Mouse (Mus musculus): ENCODE data around the gene Commd1. TPM values are rescaled to one million over a fixed set of nuclear protein-coding genes. Genes with fewer than 3 reads are reported as not detected.

Commd1 gene
- polyA plus RNA-seq, 1 experiment from 2014 or later = 237 TPM

DNA sequence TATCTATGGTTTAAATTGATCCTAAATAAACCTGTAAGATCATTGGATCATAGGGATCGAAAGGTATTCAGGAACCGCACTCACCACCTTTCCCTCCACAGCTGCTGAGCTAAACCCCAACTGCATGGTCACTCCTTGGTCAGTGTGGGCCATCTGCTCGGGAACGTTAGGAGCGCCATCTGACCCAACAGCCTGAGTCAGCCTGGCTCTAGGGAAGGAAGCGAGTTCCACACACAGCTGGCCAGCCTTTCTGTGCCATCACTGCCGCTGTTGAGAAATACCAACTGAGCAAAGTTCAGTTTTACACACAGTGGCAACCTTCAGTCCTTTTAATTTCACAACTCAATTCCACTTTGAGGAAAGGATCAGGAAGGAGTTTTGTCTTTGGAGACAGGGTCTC is 90.3 kb downstream of the Commd1 start:
- H3K9ac ChIP-seq (ENCODE audit: low read depth, low read length) = no peak overlapping the region
- ATAC-seq = no peak
- 95% methylated on average over 7 of the region's 7 CpGs for WGBS
- H3K27ac ChIP-seq (ENCODE audit: low read depth, low read length) = no peak overlapping the region
- no peak overlapping the region for H3K4me3 ChIP-seq (ENCODE audit: low read length)
- no peak overlapping the region for H3K4me2 ChIP-seq (ENCODE audit: low read length)
- no peaks in the 10 kb centered on the region for H3K4me1 ChIP-seq (ENCODE audit: control insufficient read depth, insufficient read depth, low read depth, low read length)
- no peaks in the 10 kb centered on the region; the same call in 1 of the 2 replicates for H3K9me3 ChIP-seq (ENCODE audit: control insufficient read depth, low read length)
- H3K27me3 ChIP-seq (replicated peaks; ENCODE audit: control insufficient read depth, insufficient read depth, low read length) = no peaks in the 10 kb centered on the region
- no peaks in the 10 kb centered on the region for H3K36me3 ChIP-seq (ENCODE audit: control insufficient read depth, insufficient read depth, low read length)

- H3K27ac ChIP-seq (ENCODE audit: low read depth, low read length) = no peak overlapping the region
- no peaks in the 10 kb centered on the region for H3K36me3 ChIP-seq (ENCODE audit: control insufficient read depth, insufficient read depth, low read length)
- H3K27me3 ChIP-seq (replicated peaks; ENCODE audit: control insufficient read depth, insufficient read depth, low read length) = no peaks in the 10 kb centered on the region
- 86% methylated on average over 9 of the region's 9 CpGs for WGBS
- no peak overlapping the region for H3K4me3 ChIP-seq (ENCODE audit: low read length)
- no peak for ATAC-seq
- no peaks in the 10 kb centered on the region for H3K4me1 ChIP-seq (ENCODE audit: control insufficient read depth, insufficient read depth, low read depth, low read length)
- H3K4me2 ChIP-seq (ENCODE audit: low read length) = no peak overlapping the region
- H3K9ac ChIP-seq (ENCODE audit: low read depth, low read length) = no peak overlapping the region
- no peaks in the 10 kb centered on the region; the same call in 1 of the 2 replicates for H3K9me3 ChIP-seq (ENCODE audit: control insufficient read depth, low read length)
These were observed 90.9 kb downstream of the Commd1 start for GRCm38 (mm10) chr11:22891242-22891641.

DNA sequence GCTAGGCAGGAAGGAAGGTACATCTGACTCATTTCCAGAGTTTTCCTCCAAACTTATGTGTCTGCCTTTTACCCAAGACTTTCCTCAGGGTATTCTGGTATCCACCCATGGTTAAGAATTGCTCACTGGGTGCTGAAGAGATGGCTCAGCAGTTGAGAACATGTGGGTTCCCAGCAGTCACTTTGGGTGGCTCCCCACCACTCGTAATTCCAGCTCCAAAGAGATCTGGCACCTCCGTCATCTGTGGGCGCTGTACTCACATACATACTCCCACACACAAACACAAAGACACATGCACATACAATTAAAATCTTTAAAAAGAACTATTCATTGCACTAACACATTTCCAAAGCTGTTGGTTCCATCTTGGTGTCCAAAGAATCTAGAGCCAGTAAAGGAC is 93.0 kb downstream of the Commd1 start:
- no peak overlapping the region for H3K9ac ChIP-seq (ENCODE audit: low read depth, low read length)

DNA sequence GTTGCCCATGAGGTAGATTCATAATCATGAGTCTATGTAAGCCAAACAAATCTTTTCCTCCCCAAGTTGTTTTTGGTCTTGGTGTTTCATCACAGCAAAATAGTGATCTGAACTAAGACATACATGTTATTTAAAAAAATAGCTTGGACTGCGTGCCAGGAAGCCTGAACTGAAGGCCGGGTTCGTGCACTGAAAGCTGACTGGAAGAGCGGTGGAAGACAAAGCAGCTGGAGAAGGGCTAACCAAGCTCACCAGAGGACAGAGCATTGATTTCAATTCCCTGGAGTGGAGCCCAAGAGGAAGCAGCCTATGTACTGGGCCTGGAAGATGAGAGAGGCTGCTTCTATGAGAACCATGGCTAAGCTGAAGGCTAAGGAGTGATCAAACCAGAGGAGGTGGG is 95.2 kb downstream of the Commd1 start:
- Histone ChIP-seq H3K27ac (ENCODE audit: low read depth, low read length) (no peak overlapping the region), H3K4me1 (ENCODE audit: control insufficient read depth, insufficient read depth, low read depth, low read length) (no peaks in the 10 kb centered on the region), H3K4me3 (ENCODE audit: low read length) (no peak overlapping the region), H3K9ac (ENCODE audit: low read depth, low read length) (no peak overlapping the region), H3K9me3 (ENCODE audit: control insufficient read depth, low read length) (no peaks in the 10 kb centered on the region), H3K4me2 (ENCODE audit: low read length) (no peak overlapping the region), H3K36me3 (ENCODE audit: control insufficient read depth, insufficient read depth, low read length) (no peaks in the 10 kb centered on the region), H3K27me3 (replicated peaks; ENCODE audit: control insufficient read depth, insufficient read depth, low read length) (no peaks in the 10 kb centered on the region)
- no peak for ATAC-seq
- WGBS = 94% methylated on average over 4 of the region's 4 CpGs

More for the DNA sequence above, 93.0 kb downstream of the Commd1 start:
- Histone ChIP-seq H3K4me3 (ENCODE audit: low read length) (no peak overlapping the region), H3K4me1 (ENCODE audit: control insufficient read depth, insufficient read depth, low read depth, low read length) (no peaks in the 10 kb centered on the region), H3K36me3 (ENCODE audit: control insufficient read depth, insufficient read depth, low read length) (no peaks in the 10 kb centered on the region), H3K27ac (ENCODE audit: low read depth, low read length) (no peak overlapping the region), H3K9me3 (ENCODE audit: control insufficient read depth, low read length) (no peaks in the 10 kb centered on the region; the same call in 1 of the 2 replicates), H3K4me2 (ENCODE audit: low read length) (no peak overlapping the region), H3K27me3 (replicated peaks; ENCODE audit: control insufficient read depth, insufficient read depth, low read length) (no peaks in the 10 kb centered on the region)
- WGBS = 98% methylated on average over 3 of the region's 3 CpGs
- no peak for ATAC-seq

DNA sequence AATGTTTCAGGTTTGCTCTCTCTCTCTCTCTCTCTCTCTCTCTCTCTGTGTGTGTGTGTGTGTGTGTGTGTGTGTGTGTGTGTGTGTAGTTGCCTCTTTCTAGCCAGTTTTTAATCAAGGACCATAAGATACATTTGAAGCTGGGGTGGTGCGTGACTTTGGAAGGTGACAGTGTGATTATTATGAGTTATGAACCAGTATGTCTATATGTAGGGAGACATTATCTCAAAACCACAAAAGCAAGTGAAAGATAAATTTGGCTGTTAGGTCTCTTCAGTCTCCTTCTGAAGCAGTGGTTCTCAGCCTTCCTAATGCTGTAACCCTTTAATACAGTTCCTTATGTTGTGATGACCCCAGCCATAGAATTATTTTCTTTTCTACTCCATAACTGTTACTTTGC is 96.8 kb downstream of the Commd1 start:
- Histone ChIP-seq H3K4me3 (ENCODE audit: low read length) (no peak overlapping the region), H3K4me2 (ENCODE audit: low read length) (no peak overlapping the region), H3K9ac (ENCODE audit: low read depth, low read length) (no peak overlapping the region), H3K27me3 (replicated peaks; ENCODE audit: control insufficient read depth, insufficient read depth, low read length) (no peaks in the 10 kb centered on the region), H3K9me3 (ENCODE audit: control insufficient read depth, low read length) (no peaks in the 10 kb centered on the region), H3K36me3 (ENCODE audit: control insufficient read depth, insufficient read depth, low read length) (no peaks in the 10 kb centered on the region), H3K27ac (ENCODE audit: low read depth, low read length) (no peak overlapping the region), H3K4me1 (ENCODE audit: control insufficient read depth, insufficient read depth, low read depth, low read length) (no peaks in the 10 kb centered on the region)
- ATAC-seq = no peak
- WGBS = 92% methylated on average over 1 of the region's 1 CpGs

GRCm38 (mm10) chr11:22883676-22884075 is 98.5 kb downstream of the Commd1 start:
- WGBS = 81% methylated on average over 2 of the region's 2 CpGs
- no peaks in the 10 kb centered on the region for H3K4me1 ChIP-seq (ENCODE audit: control insufficient read depth, insufficient read depth, low read depth, low read length)
- H3K4me3 ChIP-seq (ENCODE audit: low read length) = no peak overlapping the region
- H3K9ac ChIP-seq (ENCODE audit: low read depth, low read length) = no peak overlapping the region
- no peak overlapping the region for H3K27ac ChIP-seq (ENCODE audit: low read depth, low read length)
- ATAC-seq = no peak
- H3K4me2 ChIP-seq (ENCODE audit: low read length) = no peak overlapping the region
- H3K27me3 ChIP-seq (replicated peaks; ENCODE audit: control insufficient read depth, insufficient read depth, low read length) = no peaks in the 10 kb centered on the region
- no peaks in the 10 kb centered on the region for H3K9me3 ChIP-seq (ENCODE audit: control insufficient read depth, low read length)
- no peaks in the 10 kb centered on the region for H3K36me3 ChIP-seq (ENCODE audit: control insufficient read depth, insufficient read depth, low read length)

DNA sequence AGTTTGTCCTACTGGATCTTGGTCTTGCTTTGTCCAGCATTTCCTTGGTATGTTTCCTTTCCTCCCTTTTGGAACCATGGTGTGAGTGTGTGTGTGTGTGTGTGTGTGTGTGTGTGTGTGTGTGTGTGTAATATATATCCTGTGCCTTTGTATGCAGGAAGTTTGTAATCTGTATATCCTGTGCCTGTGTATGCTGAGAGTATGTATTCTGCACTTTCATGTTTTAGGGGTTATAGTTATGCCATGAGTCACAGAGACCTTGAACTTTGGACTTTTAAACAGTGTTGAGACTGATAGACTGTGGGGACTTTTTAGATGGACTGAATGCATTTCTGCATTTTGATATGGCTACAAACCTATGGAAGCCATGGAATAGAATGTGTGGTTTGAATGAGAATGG is 99.3 kb downstream of the Commd1 start:
- Histone ChIP-seq H3K36me3 (ENCODE audit: control insufficient read depth, insufficient read depth, low read length) (no peaks in the 10 kb centered on the region), H3K27me3 (replicated peaks; ENCODE audit: control insufficient read depth, insufficient read depth, low read length) (no peaks in the 10 kb centered on the region), H3K27ac (ENCODE audit: low read depth, low read length) (no peak overlapping the region), H3K4me1 (ENCODE audit: control insufficient read depth, insufficient read depth, low read depth, low read length) (no peaks in the 10 kb centered on the region), H3K9ac (ENCODE audit: low read depth, low read length) (no peak overlapping the region), H3K9me3 (ENCODE audit: control insufficient read depth, low read length) (no peaks in the 10 kb centered on the region), H3K4me3 (ENCODE audit: low read length) (no peak overlapping the region), H3K4me2 (ENCODE audit: low read length) (no peak overlapping the region)
- ATAC-seq = no peak

DNA sequence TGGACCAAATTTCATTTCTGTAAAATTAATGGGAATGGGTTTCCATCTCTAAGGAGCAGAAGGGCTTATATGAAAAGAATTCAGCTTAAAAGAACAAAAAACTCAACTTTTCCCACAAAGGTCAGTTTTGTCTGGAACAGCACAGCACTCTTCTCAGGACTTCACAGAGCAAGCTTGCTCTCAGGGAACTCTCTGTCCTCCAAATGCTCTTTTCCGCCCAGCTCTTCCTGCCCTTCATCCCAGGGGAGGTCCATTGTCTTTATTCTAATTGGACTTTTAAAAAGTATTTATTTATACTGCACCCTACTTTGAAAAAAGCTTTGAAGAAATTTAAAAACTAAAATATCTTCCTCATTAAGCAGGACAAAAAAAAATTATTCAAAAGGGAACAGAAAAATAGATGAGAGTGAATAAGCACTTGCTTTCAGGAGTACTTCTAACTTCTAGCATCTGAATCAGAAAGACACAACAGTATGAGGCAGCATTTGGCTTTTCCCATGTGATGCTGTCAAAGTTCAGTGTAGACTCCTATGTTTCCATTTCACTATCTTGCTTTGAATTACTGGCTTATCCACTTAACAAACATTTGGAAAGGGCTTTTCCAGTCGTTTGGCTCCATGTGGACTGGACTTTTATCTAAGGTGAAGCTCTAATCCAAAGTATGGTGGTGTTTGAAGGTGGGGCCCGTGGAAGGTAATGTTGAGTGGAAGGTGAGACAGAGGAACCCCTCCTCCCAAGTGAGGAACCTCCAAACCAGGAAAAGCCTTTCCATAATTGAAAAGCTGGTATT is 101.6 kb downstream of the Commd1 start:
- H3K4me1 ChIP-seq (ENCODE audit: control insufficient read depth, insufficient read depth, low read depth, low read length) = peaks cover under 1% of the 10 kb centered on the region; the same call in 1 of the 2 replicates
- H3K9ac ChIP-seq (ENCODE audit: low read depth, low read length) = no peak overlapping the region
- H3K27me3 ChIP-seq (replicated peaks; ENCODE audit: control insufficient read depth, insufficient read depth, low read length) = no peaks in the 10 kb centered on the region
- no peak overlapping the region for H3K4me3 ChIP-seq (ENCODE audit: low read length)
- no peak overlapping the region for H3K4me2 ChIP-seq (ENCODE audit: low read length)
- H3K9me3 ChIP-seq (ENCODE audit: control insufficient read depth, low read length) = no peaks in the 10 kb centered on the region
- H3K27ac ChIP-seq (ENCODE audit: low read depth, low read length) = no peak overlapping the region
- no peaks in the 10 kb centered on the region for H3K36me3 ChIP-seq (ENCODE audit: control insufficient read depth, insufficient read depth, low read length)
- 77% methylated on average over 3 of the region's 3 CpGs for WGBS
- no peak for ATAC-seq

DNA sequence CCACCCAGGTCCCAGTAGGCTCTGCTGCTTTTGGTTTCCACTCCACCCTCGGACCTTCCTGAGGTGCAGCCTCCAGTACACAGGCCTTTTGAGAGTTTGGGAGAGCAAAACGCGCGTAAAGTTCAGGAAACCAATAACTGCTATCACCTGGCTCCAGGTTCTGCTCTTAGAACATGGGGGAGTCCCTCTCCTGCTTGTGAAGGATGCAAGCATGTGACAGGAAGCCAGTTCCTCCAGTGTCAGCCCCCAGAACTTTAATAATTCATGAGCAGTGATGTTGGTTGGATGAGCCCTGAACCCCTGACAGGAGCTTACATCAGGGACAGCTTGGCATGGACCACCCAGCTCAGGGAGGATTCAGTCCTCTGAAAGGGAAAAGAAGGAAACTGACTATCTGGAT is 102.5 kb downstream of the Commd1 start:
- no peak overlapping the region for H3K4me2 ChIP-seq (ENCODE audit: low read length)
- H3K27me3 ChIP-seq (replicated peaks; ENCODE audit: control insufficient read depth, insufficient read depth, low read length) = no peaks in the 10 kb centered on the region
- peaks cover 7% of the 10 kb centered on the region for H3K4me1 ChIP-seq (ENCODE audit: control insufficient read depth, insufficient read depth, low read depth, low read length)
- no peak overlapping the region for H3K27ac ChIP-seq (ENCODE audit: low read depth, low read length)
- H3K9me3 ChIP-seq (ENCODE audit: control insufficient read depth, low read length) = no peaks in the 10 kb centered on the region
- H3K4me3 ChIP-seq (ENCODE audit: low read length) = no peak overlapping the region
- no peak for ATAC-seq
- H3K36me3 ChIP-seq (ENCODE audit: control insufficient read depth, insufficient read depth, low read length) = no peaks in the 10 kb centered on the region
- H3K9ac ChIP-seq (ENCODE audit: low read depth, low read length) = no peak overlapping the region
- 84% methylated on average over 4 of the region's 4 CpGs for WGBS
